Mouse (Mus musculus) myocyte (in vitro differentiated cells): Measurements from ENCODE around the gene Mapk8ip2. TPM values are rescaled to one million over a fixed set of nuclear protein-coding genes. Genes with fewer than 3 reads are reported as not detected.

Source experiments
- H3K27me3 ChIP-seq: one replicate; pipeline ENCODE4 v1.6.1; 2011; ENCODE audit not compliant: control insufficient read depth, insufficient read depth, insufficient read length
- H3K36me3 ChIP-seq: one replicate; pipeline ENCODE4 v1.6.1; 2011; ENCODE audit not compliant: control insufficient read depth, insufficient read depth
- H3K4me2 ChIP-seq: one replicate; pipeline ENCODE4 v1.6.1; 2011; ENCODE audit warnings: low read depth, control low read depth
- H3K4me3 ChIP-seq: one replicate; pipeline ENCODE4 v1.5.1; 2011; ENCODE audit warnings: mild to moderate bottlenecking, control low read depth, moderate library complexity
- H3K79me2 ChIP-seq: one replicate; pipeline ENCODE4 v1.6.1; 2011; ENCODE audit not compliant: control insufficient read depth, insufficient read depth
- H3ac ChIP-seq: one replicate; pipeline ENCODE4 v1.6.1; 2011; ENCODE audit not compliant: control insufficient read depth, insufficient read length
- CEBPB ChIP-seq: IDR thresholded peaks from 2 replicates; pipeline ENCODE4 v1.6.1; 2011; ENCODE audit warnings: mild to moderate bottlenecking, moderate library complexity; ENCODE audit not compliant: poor library complexity, insufficient read depth, severe bottlenecking
- E2F4 ChIP-seq: IDR thresholded peaks from one replicate; pipeline ENCODE4 v1.6.1; 2011; ENCODE audit warnings: mild to moderate bottlenecking, control low read depth, moderate library complexity; ENCODE audit not compliant: insufficient read depth
- MAX ChIP-seq: IDR thresholded peaks from one replicate; pipeline ENCODE4 v1.6.1; 2011; ENCODE audit warnings: low read depth, mild to moderate bottlenecking, control low read depth
- MYOD1 ChIP-seq, 3 experiments: IDR thresholded peaks; one replicate each; pipeline ENCODE4 v1.6.1; 2011; ENCODE audit warnings: control low read depth in 2 of 3, low read depth in 2 of 3, mild to moderate bottlenecking in 2 of 3, moderate library complexity in 1 of 3; ENCODE audit not compliant: insufficient read length in 2 of 3, control insufficient read depth in 1 of 3
- MYOG ChIP-seq, 3 experiments: IDR thresholded peaks; one replicate each; pipeline ENCODE4 v1.6.1; 2011; ENCODE audit warnings: control low read depth in 2 of 3, low read depth in 2 of 3, mild to moderate bottlenecking in 2 of 3; ENCODE audit not compliant: insufficient read length in 2 of 3, control insufficient read depth in 1 of 3, insufficient read depth in 1 of 3
- POLR2A ChIP-seq: IDR thresholded peaks from one replicate; pipeline ENCODE4 v1.6.1; 2011; ENCODE audit warnings: low read depth, mild to moderate bottlenecking, control low read depth, moderate library complexity; ENCODE audit not compliant: insufficient read length
- POLR2AphosphoS2 ChIP-seq: IDR thresholded peaks from one replicate; pipeline ENCODE4 v1.6.1; 2011; ENCODE audit warnings: low read depth, control low read depth; ENCODE audit not compliant: insufficient read length
- REST ChIP-seq: IDR thresholded peaks from one replicate; pipeline ENCODE4 v1.6.1; 2011; ENCODE audit warnings: mild to moderate bottlenecking, control low read depth, moderate library complexity; ENCODE audit not compliant: insufficient read depth, insufficient read length
- SRF ChIP-seq: IDR thresholded peaks from one replicate; pipeline ENCODE4 v1.6.1; 2011; ENCODE audit warnings: low read depth; ENCODE audit not compliant: control insufficient read depth, insufficient read length
- TCF12 ChIP-seq: IDR thresholded peaks from one replicate; pipeline ENCODE4 v1.6.1; 2011; ENCODE audit warnings: mild to moderate bottlenecking, control low read depth; ENCODE audit not compliant: poor library complexity, insufficient read depth, severe bottlenecking
- TCF3 ChIP-seq: IDR thresholded peaks from one replicate; pipeline ENCODE4 v1.6.1; 2011; ENCODE audit warnings: low read depth, control low read depth; ENCODE audit not compliant: insufficient read length
- USF1 ChIP-seq: IDR thresholded peaks from one replicate; pipeline ENCODE4 v1.6.1; 2011; ENCODE audit warnings: low read depth, mild to moderate bottlenecking, control low read depth, moderate library complexity
- polyA plus RNA-seq: library from polyadenylated mRNA; unstranded; fragments of >200 nt; fragmentation: generic; extraction: Trizol; gene quantifications from one replicate; pipeline ENCODE4 v1.2.1, GENCODE M21; 2012; ENCODE audit warnings: missing spikeins

Gene Mapk8ip2
- polyA plus RNA-seq, 1 experiment, result 0.01 TPM

DNA sequence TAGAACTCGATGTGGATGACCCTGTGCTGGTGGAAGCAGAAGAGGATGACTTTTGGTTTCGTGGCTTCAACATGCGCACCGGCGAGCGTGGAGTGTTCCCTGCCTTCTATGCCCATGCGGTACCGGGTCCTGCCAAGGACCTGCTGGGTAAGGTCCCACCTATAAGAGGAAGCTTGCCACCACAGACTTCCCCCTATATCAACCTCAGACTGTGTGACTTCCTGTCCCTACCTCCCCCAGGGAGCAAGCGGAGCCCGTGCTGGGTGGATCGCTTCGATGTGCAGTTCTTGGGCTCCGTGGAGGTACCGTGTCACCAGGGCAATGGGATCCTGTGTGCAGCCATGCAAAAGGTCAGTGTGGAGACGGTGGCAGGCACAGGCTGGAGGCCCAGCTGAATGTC lies 5.2 kb downstream of the Mapk8ip2 start:
- Histone ChIP-seq H3ac (no peak overlapping the region), H3K4me2 (no peak overlapping the region), H3K4me3 (no peak overlapping the region), H3K27me3 (peaks cover 72% of the 10 kb centered on the region), H3K36me3 (no peaks in the 10 kb centered on the region), H3K79me2 (no peaks in the 10 kb centered on the region)
- TF ChIP-seq TCF12 (no peak), POLR2A (no peak), MYOD1 (IDR thresholded peaks at IDR 0.05; ENCODE audit: control insufficient read depth in 1 of 3, insufficient read length in 2 of 3, low read depth in 2 of 3) (no peak)

DNA sequence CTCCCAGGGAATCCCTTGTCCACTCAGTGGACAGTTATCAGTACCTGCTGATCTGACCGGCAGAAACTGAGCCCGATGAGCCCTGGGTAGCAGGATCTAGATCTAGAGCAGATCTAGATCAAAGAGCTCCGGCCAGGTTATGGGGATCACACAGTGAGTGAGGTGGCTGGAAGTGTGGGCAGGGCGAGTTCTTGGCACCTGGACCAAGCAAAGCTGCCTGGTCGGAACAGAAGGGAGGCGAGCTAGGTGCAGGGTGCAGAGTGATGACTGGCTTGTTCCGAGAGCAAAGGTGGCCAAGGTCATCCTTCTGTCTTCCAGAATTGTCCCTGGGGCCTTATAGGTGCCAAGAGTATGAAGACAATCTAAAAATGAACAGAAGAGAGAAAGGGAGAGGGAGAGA lies 6.1 kb downstream of the Mapk8ip2 start:
- peaks cover 69% of the 10 kb centered on the region for H3K27me3 ChIP-seq
- no peaks in the 10 kb centered on the region for H3K79me2 ChIP-seq
- TF ChIP-seq SRF (no peak), USF1 (no peak), E2F4 (no peak)
- H3K4me3 ChIP-seq, result no peak overlapping the region
- no peaks in the 10 kb centered on the region for H3K36me3 ChIP-seq
- H3ac ChIP-seq, result no peak overlapping the region
- no peak overlapping the region for H3K4me2 ChIP-seq

DNA sequence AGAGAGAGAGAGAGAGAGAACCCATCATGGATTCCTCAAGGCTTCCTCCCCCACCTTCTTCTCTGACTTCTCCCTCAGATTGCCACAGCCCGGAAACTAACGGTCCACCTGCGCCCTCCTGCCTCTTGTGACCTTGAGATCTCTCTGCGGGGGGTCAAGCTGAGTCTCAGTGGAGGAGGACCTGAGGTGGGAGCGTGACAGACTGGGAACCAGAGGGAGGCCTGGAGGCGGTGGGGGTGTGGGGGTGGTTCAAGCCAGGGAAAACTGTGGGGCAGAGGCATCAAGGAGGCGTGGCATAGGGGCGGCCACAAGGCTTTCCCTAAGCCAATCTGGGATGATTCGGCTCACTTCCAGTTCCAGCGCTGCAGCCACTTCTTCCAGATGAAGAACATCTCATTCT lies 6.6 kb downstream of the Mapk8ip2 start:
- H3ac ChIP-seq, result no peak overlapping the region
- no peaks in the 10 kb centered on the region for H3K36me3 ChIP-seq
- H3K79me2 ChIP-seq, result no peaks in the 10 kb centered on the region
- TF ChIP-seq CEBPB (no peak), MYOG (IDR thresholded peaks at IDR 0.05; ENCODE audit: control insufficient read depth in 1 of 3, insufficient read depth in 1 of 3, insufficient read length in 2 of 3, low read depth in 2 of 3) (no peak), TCF12 (no peak), REST (no peak), TCF3 (no peak), POLR2A (no peak), E2F4 (no peak), POLR2AphosphoS2 (no peak), MAX (no peak), MYOD1 (IDR thresholded peaks at IDR 0.05; ENCODE audit: control insufficient read depth in 1 of 3, insufficient read length in 2 of 3, low read depth in 2 of 3) (no peak), SRF (no peak), USF1 (no peak)
- no peak overlapping the region for H3K4me2 ChIP-seq
- peaks cover 64% of the 10 kb centered on the region for H3K27me3 ChIP-seq
- no peak overlapping the region for H3K4me3 ChIP-seq

DNA sequence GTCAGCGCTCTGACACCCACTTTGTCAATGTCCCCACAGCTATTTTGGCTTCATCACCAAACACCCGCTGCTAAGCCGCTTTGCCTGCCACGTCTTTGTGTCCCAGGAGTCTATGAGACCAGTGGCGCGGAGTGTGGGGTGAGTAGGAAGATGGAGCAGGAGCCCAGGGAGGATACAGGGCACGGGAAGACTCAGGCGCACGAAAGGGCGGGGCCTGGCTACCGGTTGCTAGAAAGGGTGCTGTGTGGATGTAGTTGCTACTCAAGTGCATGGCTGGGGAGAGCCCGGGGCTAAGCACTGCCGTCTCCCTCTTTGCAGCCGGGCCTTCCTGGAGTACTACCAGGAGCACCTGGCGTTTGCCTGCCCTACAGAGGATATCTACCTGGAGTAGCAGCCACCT lies 7.6 kb downstream of the Mapk8ip2 start:
- TF ChIP-seq CEBPB (no peak), MYOG (IDR thresholded peaks at IDR 0.05; ENCODE audit: control insufficient read depth in 1 of 3, insufficient read depth in 1 of 3, insufficient read length in 2 of 3, low read depth in 2 of 3) (no peak), POLR2A (no peak), REST (no peak), SRF (no peak), POLR2AphosphoS2 (no peak), TCF12 (no peak), USF1 (no peak), MAX (no peak), TCF3 (no peak), E2F4 (no peak), MYOD1 (IDR thresholded peaks at IDR 0.05; ENCODE audit: control insufficient read depth in 1 of 3, insufficient read length in 2 of 3, low read depth in 2 of 3) (no peak)
- Histone ChIP-seq H3K4me2 (no peak overlapping the region), H3K36me3 (no peaks in the 10 kb centered on the region), H3K27me3 (peaks cover 59% of the 10 kb centered on the region), H3ac (no peak overlapping the region), H3K79me2 (no peaks in the 10 kb centered on the region), H3K4me3 (no peak overlapping the region)

DNA sequence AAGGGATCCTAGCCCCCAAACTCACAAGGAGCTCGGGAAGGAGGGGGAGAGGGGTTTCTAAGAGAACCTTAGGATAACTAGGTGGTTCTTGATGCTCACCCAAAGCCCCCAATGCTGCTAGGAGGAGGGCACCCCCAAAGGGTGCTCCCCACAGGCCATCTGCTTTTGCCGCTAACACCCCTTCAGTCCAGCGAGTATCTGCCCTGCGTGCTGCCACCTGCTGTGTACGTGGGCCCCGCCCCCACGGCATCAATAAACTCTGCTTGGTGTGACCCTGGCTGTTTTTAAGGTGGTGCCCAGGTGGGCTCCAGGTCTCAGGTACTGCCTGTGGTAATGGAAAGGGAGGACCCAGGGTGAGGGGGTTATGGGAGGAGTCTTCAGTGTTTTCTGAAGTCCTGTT lies 8.5 kb downstream of the Mapk8ip2 start:
- Histone ChIP-seq H3K36me3 (no peaks in the 10 kb centered on the region), H3K4me2 (no peak overlapping the region), H3K27me3 (peaks cover 56% of the 10 kb centered on the region), H3K4me3 (no peak overlapping the region), H3K79me2 (no peaks in the 10 kb centered on the region), H3ac (no peak overlapping the region)
- TF ChIP-seq TCF12 (no peak), MYOG (IDR thresholded peaks at IDR 0.05; ENCODE audit: control insufficient read depth in 1 of 3, insufficient read depth in 1 of 3, insufficient read length in 2 of 3, low read depth in 2 of 3) (no peak), SRF (no peak), POLR2AphosphoS2 (no peak), MYOD1 (IDR thresholded peaks at IDR 0.05; ENCODE audit: control insufficient read depth in 1 of 3, insufficient read length in 2 of 3, low read depth in 2 of 3) (no peak), TCF3 (no peak), POLR2A (no peak), USF1 (no peak), MAX (no peak), E2F4 (no peak)
